Mouse (Mus musculus) cerebellum, adult 18-20 months (tissue): ENCODE data around the gene Gm3468.
"Not testable (repeated sequence)": the region's sequence is repeated elsewhere in the genome, so short reads cannot be mapped to it uniquely, and the experiment has no call there.

ENCODE experiments used
- DNase-seq, 2 experiments: peaks; one replicate each; pipeline ENCODE4 v3.0.0; 2021

Gm3468 gene

DNA sequence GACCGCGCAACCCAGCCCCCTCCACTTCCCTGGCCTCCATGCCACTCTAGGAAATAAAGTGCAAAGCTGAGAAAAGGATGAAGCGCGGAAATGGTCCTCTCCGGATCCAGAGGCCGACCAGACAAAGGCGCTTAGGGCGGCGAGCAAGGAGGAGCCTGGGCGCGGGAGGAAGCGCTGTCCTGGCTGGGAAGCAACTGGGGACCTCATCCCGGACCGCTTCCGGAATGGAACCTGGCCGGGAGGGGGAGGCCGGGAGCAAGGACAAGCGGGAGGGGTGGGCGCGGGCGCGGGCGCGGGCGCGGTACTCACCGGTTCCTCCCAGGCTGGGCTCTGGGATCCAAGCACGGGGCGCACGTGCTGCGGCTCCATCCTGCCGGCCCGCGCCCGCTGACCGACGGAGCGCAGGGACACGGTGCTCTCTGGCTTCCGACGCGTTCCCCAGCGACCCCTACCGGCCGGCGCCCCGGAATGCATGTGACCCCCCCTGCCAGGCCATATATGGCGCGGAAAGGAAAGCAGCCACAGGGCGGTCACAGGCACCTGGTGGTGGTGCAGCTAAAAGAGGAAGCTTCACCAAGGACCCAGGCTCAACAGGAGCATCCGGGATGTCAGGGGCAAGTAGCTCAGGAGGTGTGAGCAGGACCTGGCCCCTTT, at the start of gene Gm3468:
Gene Gm3468 (minus strand): TSS at position 394 of the 654 bp plus-strand sequence.
- DNase-seq, result peak; percentile 2 to 21

DNA sequence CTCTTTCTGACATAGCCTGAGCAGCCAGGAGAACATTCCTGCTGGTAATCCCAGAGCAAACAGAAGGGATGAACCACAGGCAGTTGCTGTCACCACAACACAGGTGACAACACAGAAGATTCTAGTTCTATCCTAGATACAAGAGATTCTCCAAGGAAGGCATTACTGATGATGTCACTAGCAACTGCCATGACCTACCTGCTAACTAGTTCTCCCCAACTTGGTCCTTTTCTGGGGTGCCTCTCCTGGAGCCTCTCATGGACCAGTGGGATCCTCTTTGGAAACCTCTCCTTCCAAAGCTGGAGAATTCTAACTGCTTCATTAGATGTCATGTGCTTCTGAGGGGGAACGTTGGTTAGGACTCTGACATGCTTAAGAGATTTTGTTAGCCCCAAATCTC, 17.2 kb upstream of the Gm3468 start, which contains the start of gene Gm3476:
Gene Gm3476 (minus strand): TSS at position 101 of the 400 bp plus-strand sequence.
- DNase-seq, result not testable (repeated sequence)

DNA sequence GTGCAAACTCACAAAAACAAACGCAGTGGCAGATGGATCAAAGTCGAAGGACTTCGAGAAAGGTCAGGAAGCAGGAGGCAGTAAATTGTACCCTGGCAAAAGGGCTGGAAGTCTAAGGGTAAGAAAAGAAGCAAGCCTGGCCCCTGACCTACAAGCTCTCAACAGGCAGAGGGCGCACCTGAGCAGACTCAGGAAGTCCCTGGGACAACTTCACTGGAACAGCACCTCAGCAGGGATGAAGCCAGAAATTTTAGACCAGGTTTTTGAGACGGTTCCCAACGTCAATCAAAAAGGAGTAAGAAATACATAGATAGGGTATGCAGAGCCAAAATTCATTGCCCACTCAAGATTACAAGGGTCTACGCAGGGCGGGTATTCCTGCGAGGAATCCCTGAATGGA, 965 bp downstream of the Gm3468 start:
- not testable (repeated sequence) for DNase-seq

DNA sequence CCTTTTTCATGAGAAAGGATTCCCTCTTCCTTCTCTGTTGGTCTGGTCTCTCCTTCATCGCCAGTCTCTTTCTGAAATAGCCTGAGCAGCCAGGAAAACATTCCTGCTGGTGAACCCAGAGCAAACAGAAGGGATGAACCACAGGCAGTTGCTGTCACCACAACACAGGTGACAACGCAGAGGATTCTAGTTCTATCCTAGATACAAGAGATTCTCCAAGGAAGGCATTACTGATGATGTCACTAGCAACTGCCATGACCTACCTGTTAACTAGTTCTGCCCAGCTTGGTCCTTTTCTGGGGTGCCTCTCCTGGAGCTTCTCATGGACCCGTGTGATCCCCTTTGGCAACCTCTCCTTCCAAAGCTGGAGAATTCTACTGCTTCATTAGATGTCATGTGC, 14.6 kb downstream of the Gm3468 start, which contains the start of gene Gm8206:
Gene Gm8206 (minus strand): TSS at position 101 of the 400 bp plus-strand sequence.
- DNase-seq, result not testable (repeated sequence)

DNA sequence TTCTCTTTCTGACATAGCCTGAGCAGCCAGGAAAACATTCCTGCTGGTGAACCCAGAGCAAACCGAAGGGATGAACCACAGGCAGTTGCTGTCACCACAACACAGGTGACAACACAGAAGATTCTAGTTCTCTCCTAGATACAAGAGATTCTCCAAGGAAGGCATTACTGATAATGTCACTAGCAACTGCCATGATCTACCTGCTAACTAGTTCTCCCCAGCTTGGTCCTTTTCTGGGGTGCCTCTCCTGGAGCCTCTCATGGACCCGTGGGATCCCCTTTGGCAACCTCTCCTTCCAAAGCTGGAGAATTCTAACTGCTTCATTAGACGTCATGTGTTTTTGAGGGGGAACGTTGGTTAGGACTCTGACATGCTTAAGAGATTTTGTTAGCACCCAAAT, 50.3 kb downstream of the Gm3468 start, which contains the start of gene Gm6337:
Gene Gm6337 (minus strand): TSS at position 101 of the 400 bp plus-strand sequence.
- not testable (repeated sequence) for DNase-seq
